32 mouse cellular contexts compared by ENCODE assay signal in the genomic region with DNA sequence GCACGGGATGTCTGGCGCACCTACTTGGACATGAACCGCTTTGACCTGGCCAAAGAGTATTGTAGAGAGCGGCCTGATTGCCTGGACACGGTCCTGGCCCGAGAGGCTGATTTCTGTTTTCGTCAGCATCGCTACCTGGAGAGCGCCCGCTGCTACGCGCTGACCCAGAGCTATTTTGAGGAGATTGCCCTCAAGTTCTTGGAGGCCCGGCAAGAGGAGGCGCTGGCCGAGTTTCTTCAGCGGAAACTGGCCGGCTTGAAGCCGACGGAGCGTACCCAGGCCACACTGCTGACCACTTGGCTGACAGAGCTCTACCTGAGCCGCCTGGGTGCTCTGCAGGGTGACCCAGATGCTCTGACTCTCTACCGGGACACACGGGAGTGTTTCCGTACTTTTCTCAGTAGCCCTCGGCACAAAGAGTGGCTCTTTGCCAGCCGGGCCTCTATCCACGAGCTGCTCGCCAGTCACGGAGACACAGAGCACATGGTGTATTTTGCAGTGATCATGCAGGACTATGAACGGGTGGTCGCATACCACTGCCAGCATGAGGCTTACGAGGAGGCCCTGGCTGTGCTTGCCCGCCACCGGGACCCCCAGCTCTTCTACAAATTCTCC. TPM values are rescaled to one million over a fixed set of nuclear protein-coding genes. Genes with fewer than 3 reads are reported as not detected.
DNase-seq lines count a peak whose midpoint lies in the region; ATAC-seq and TF ChIP-seq lines count a peak whose summit lies in the region.
"Had no signal": no experiment of that assay in that cellular context is flagged by ENCODE, and none has a peak within 500 bp of the region (broad histone marks: within the 10 kb centered on the region; RNA-seq: fewer than 3 reads in every experiment).

No protein-coding gene starts in this region.

- no peak overlapping the region for H3K9ac ChIP-seq in intestine, postnatal 0 days (ENCODE audit: low read depth, low read length)
- H3K9ac ChIP-seq: forebrain, embryonic 12.5 days; forebrain, postnatal 0 days; heart, embryonic 12.5 days; hindbrain, embryonic 13.5 days; limb, embryonic 12.5 days; liver, embryonic 15.5 days; lung, embryonic 14.5 days; neural tube, embryonic 12.5 days had no signal

- no peaks in the 10 kb centered on the region for H3K9me3 ChIP-seq in intestine, postnatal 0 days (ENCODE audit: control insufficient read depth)
- H3K9me3 ChIP-seq: forebrain, embryonic 12.5 days; heart, embryonic 12.5 days; hindbrain, embryonic 13.5 days; limb, embryonic 12.5 days; liver, embryonic 15.5 days; neural tube, embryonic 12.5 days had no signal

- no peak for DNase-seq in cerebellum, postnatal 4 days (ENCODE audit: low spot score in 2 of 2)
- peak; percentile 71 to 74 for DNase-seq in cerebellum, adult 18-20 months
- DNase-seq in cerebellum, postnatal 10 days, result peak; percentile 42 to 43
- no peak for DNase-seq in T-cell, adult 2 months (ENCODE audit: low spot score)
- DNase-seq in adrenal gland, adult 8-10 months, result no peak
- DNase-seq: adrenal gland, postnatal 36 days; forebrain, postnatal 0 days; heart, adult 2 months; heart, postnatal 4 days; kidney, postnatal 14 days; lung, embryonic 14.5 days; lung, postnatal 14 days; thymus, adult 2 months had no signal

- WGBS in intestine, postnatal 0 days, result 93% methylated on average over 34 of the region's 34 CpGs

- ATAC-seq in cerebellum, adult (ENCODE audit: insufficient number of reproducible peaks, low FRiP score, low TSS enrichment), result peak; percentile 21; the same call in 1 of the 2 replicates
- ATAC-seq in intestine, postnatal 0 days, result no peak
- ATAC-seq: forebrain, postnatal 0 days; intestine, embryonic 16.5 days had no signal

- no peaks in the 10 kb centered on the region for H3K27me3 ChIP-seq in intestine, postnatal 0 days (replicated peaks; ENCODE audit: control insufficient read depth, insufficient read depth, low read length)
- H3K27me3 ChIP-seq: CH12.LX; forebrain, embryonic 12.5 days; heart, embryonic 12.5 days; hindbrain, embryonic 13.5 days; limb, embryonic 12.5 days; liver, embryonic 15.5 days; neural tube, embryonic 12.5 days had no signal

- no peak overlapping the region for H3K27ac ChIP-seq in intestine, postnatal 0 days (ENCODE audit: low read depth, low read length)
- H3K27ac ChIP-seq: forebrain, embryonic 12.5 days; heart, adult 2 months; hindbrain, embryonic 13.5 days; left cerebral cortex, adult 2 months; limb, embryonic 12.5 days; liver, embryonic 15.5 days; neural tube, embryonic 12.5 days had no signal

- H3K4me2 ChIP-seq in intestine, postnatal 0 days (replicated peaks; ENCODE audit: low read depth), result no peak overlapping the region
- H3K4me2 ChIP-seq: forebrain, embryonic 12.5 days; heart, embryonic 12.5 days; hindbrain, embryonic 13.5 days; limb, embryonic 12.5 days; liver, embryonic 15.5 days; lung, embryonic 14.5 days; midbrain, embryonic 11.5 days; neural tube, embryonic 12.5 days had no signal

- TF ChIP-seq CTCF in intestine, postnatal 0 days (IDR thresholded peaks at IDR 0.05; ENCODE audit: low read depth), result no peak

- H3K4me3 ChIP-seq in intestine, postnatal 0 days (ENCODE audit: low read depth, low read length), result no peak overlapping the region
- H3K4me3 ChIP-seq: erythroblast, embryonic 14.5 days; forebrain, embryonic 12.5 days; heart, adult 2 months; heart, embryonic 12.5 days; hindbrain, embryonic 13.5 days; left cerebral cortex, adult 2 months; limb, embryonic 12.5 days; liver, embryonic 15.5 days; myocyte; neural tube, embryonic 12.5 days had no signal

- H3K36me3 ChIP-seq in intestine, postnatal 0 days (ENCODE audit: control insufficient read depth, insufficient read depth), result peaks cover 74% of the 10 kb centered on the region

- no peaks in the 10 kb centered on the region for H3K4me1 ChIP-seq in intestine, postnatal 0 days (replicated peaks; ENCODE audit: control insufficient read depth, insufficient read depth, low read length)

RNA-seq across cellular contexts. Expression of gene Vps18, which starts 5.3 kb away (rescaled TPM):
- polyA plus RNA-seq in intestine, postnatal 0 days (2015; fragmentation: Nextera tagmentation; extraction: Ambion mirVana), result 21.8 and 24.3 TPM in 2 replicates
- total RNA-seq in adrenal gland, adult 8-10 months (2022), result 10 to 100 TPM; 27.2 to 29.5 (median 27.7) TPM

RNA-seq across cellular contexts. Expression of gene Rhov, which starts 22.8 kb away (rescaled TPM):
- 1.3 TPM in 2 replicates for polyA plus RNA-seq in intestine, postnatal 0 days (2015; fragmentation: Nextera tagmentation; extraction: Ambion mirVana)
- 1 to 10 TPM in 3 of 4 experiments, under 1 TPM in 1; 0.61 to 2.9 (median 2.1) TPM for total RNA-seq in adrenal gland, adult 8-10 months (2022)
- total RNA-seq: gastrocnemius, adult 8-10 months; heart, adult 2 months; heart, postnatal 4 days; liver, adult 2 months had no signal
- polyA plus RNA-seq: erythroblast, embryonic 14.5 days; heart, postnatal 0 days; liver, adult 2 months had no signal

RNA-seq across cellular contexts. Expression of gene Dll4, which starts 31.7 kb away (rescaled TPM):
- polyA plus RNA-seq in intestine, postnatal 0 days (2015; fragmentation: Nextera tagmentation; extraction: Ambion mirVana), result 3.7 and 4.1 TPM in 2 replicates
- total RNA-seq in adrenal gland, adult 8-10 months (2022), result 10 to 100 TPM; 11.5 to 18.6 (median 16.2) TPM
- total RNA-seq: common myeloid progenitor, adult 5-6 weeks had no signal
- polyA plus RNA-seq: C2C12, myocyte had no signal

RNA-seq across cellular contexts. Expression of gene Spint1, which starts 56.7 kb away (rescaled TPM):
- polyA plus RNA-seq in intestine, postnatal 0 days (2015; fragmentation: Nextera tagmentation; extraction: Ambion mirVana), result 145 and 148 TPM in 2 replicates
- 1 to 10 TPM; 1.8 to 3.9 (median 2.6) TPM for total RNA-seq in adrenal gland, adult 8-10 months (2022)
- total RNA-seq: CH12.LX; heart, adult 2 months; heart, postnatal 4 days had no signal
- polyA plus RNA-seq: erythroblast, embryonic 14.5 days had no signal

RNA-seq across cellular contexts. Expression of gene Chac1, which starts 57.1 kb away (rescaled TPM):
- 1.1 and 1.4 TPM in 2 replicates for polyA plus RNA-seq in intestine, postnatal 0 days (2015; fragmentation: Nextera tagmentation; extraction: Ambion mirVana)
- total RNA-seq in adrenal gland, adult 8-10 months (2022), result 1 to 10 TPM; 3.9 to 7.2 (median 4.9) TPM
- total RNA-seq: common myeloid progenitor, adult 5-6 weeks had no signal

Comparison
In these comparisons a context has a peak if more than half of its experiments do, and no peak if none do; other contexts are left out.
1. DNase-seq: peak in cerebellum, adult 18-20 months (2 of 2) and cerebellum, postnatal 10 days (2 of 2); none in cerebellum, postnatal 4 days (0 of 2), T-cell, adult 2 months (single experiment) and adrenal gland, adult 8-10 months (single experiment).